Mouse (Mus musculus) hematopoietic stem cell, adult 5-6 weeks (primary cell): ENCODE measurements around the gene Nectin4. TPM values are rescaled to one million over a fixed set of nuclear protein-coding genes. Genes with fewer than 3 reads are reported as not detected.

Source experiments
- ATAC-seq, 2 experiments: fragments of 125-278 bp in 1 of 2; replicated peaks in 1 of 2; 2 replicates each; pipeline ENCODE4 v1.8.0; 2016 to 2017; ENCODE audit warnings: inconsistent platforms in 2 of 2, mild to moderate bottlenecking in 2 of 2, moderate number of reproducible peaks in 2 of 2, low read depth in 1 of 2, moderate TSS enrichment in 1 of 2; ENCODE audit not compliant: low FRiP score in 2 of 2, poor library complexity in 2 of 2, severe bottlenecking in 2 of 2, insufficient read depth in 1 of 2, low TSS enrichment in 1 of 2
- total RNA-seq: library from RNA; stranded (forward); fragments of 172-1452, 232-1000 nt; gene quantifications from 2 replicates; pipeline ENCODE4 v1.2.3, GENCODE M21; 2017

The Nectin4 gene
- total RNA-seq, 1 experiment from 2014 or later: 5.2 TPM

GRCm38 (mm10) chr1:171388376-171389102 lies 18.6 kb downstream of the Nectin4 start, which contains the start of gene Arhgap30:
TSS of gene Arhgap30 (plus strand) at chr1:171388954.
- ATAC-seq: peak; percentile 90 to 92

- peak; percentile 83 to 84 for ATAC-seq
Measured at GRCm38 (mm10) chr1:171390101-171390500, 20.2 kb downstream of the Nectin4 start.

- no peak for ATAC-seq
Measured at GRCm38 (mm10) chr1:171401821-171402220, 31.9 kb downstream of the Nectin4 start.

- ATAC-seq: no peak
Measured at GRCm38 (mm10) chr1:171402991-171403390, 33.1 kb downstream of the Nectin4 start.

- no peak for ATAC-seq
Measured at GRCm38 (mm10) chr1:171407263-171407662, 37.4 kb downstream of the Nectin4 start.

GRCm38 (mm10) chr1:171410231-171410630 lies 40.3 kb downstream of the Nectin4 start:
- ATAC-seq: no peak

GRCm38 (mm10) chr1:171410947-171411484 lies 41.1 kb downstream of the Nectin4 start, which contains the start of gene Usf1:
TSS of gene Usf1 (plus strand) at chr1:171411313.
- peak; percentile 86 to 90 for ATAC-seq

- ATAC-seq: peak in 1 of 2 experiments; percentile 19; a peak in 1 of 4 replicates
Measured at GRCm38 (mm10) chr1:171411492-171411941, 41.6 kb downstream of the Nectin4 start.

- ATAC-seq: peak; percentile 28 to 43
Measured at GRCm38 (mm10) chr1:171412001-171412441, 42.1 kb downstream of the Nectin4 start.

- no peak for ATAC-seq
Measured at GRCm38 (mm10) chr1:171412446-171412845, 42.5 kb downstream of the Nectin4 start.

- ATAC-seq: no peak
Measured at GRCm38 (mm10) chr1:171413608-171414007, 43.7 kb downstream of the Nectin4 start.

GRCm38 (mm10) chr1:171418660-171419059 lies 48.8 kb downstream of the Nectin4 start, which contains the start of gene Tstd1:
TSS of gene Tstd1 (plus strand) at chr1:171418872.
- ATAC-seq: no peak

GRCm38 (mm10) chr1:171419291-171419882 lies 49.5 kb downstream of the Nectin4 start:
- ATAC-seq: no peak

- ATAC-seq: no peak
Measured at GRCm38 (mm10) chr1:171419905-171420304, 50.0 kb downstream of the Nectin4 start.

GRCm38 (mm10) chr1:171422504-171423095 lies 52.7 kb downstream of the Nectin4 start:
- no peak for ATAC-seq

- no peak for ATAC-seq
Measured at GRCm38 (mm10) chr1:171424638-171425037, 54.7 kb downstream of the Nectin4 start.

- ATAC-seq: no peak
Measured at GRCm38 (mm10) chr1:171425126-171425525, 55.2 kb downstream of the Nectin4 start.

- no peak for ATAC-seq
Measured at GRCm38 (mm10) chr1:171432158-171432557, 62.3 kb downstream of the Nectin4 start.
